Mouse (Mus musculus) kidney, embryonic 16.5 days (tissue): ENCODE data around the gene Plekhh2. TPM values are rescaled to one million over a fixed set of nuclear protein-coding genes. Genes with fewer than 3 reads are reported as not detected.

Experiments
- ATAC-seq: fragments of 200-750 bp; cut with Nextera tagmentation; 2 replicates; pipeline ENCODE4 v1.8.0; 2017; ENCODE audit warnings: moderate TSS enrichment; ENCODE audit not compliant: low FRiP score, low TSS enrichment
- H3K27ac ChIP-seq: fragments of 300-500 bp; sonication (generic); 2 replicates; pipeline ENCODE4 v1.5.1; 2014; ENCODE audit warnings: low read length
- H3K27me3 ChIP-seq: fragments of 300-500 bp; sonication (generic); 2 replicates; pipeline ENCODE4 v1.6.1; 2014; ENCODE audit warnings: low read length, control low read depth, mixed read lengths; ENCODE audit not compliant: insufficient read depth
- H3K36me3 ChIP-seq: fragments of 300-500 bp; sonication (generic); 2 replicates; pipeline ENCODE4 v1.6.1; 2014; ENCODE audit warnings: low read length, control low read depth, mixed read lengths; ENCODE audit not compliant: insufficient read depth
- H3K4me1 ChIP-seq: fragments of 300-500 bp; sonication (generic); 2 replicates; pipeline ENCODE4 v1.6.1; 2014; ENCODE audit warnings: low read length, control low read depth, mixed read lengths; ENCODE audit not compliant: insufficient read depth
- H3K4me2 ChIP-seq: fragments of 300-500 bp; sonication (generic); replicated peaks from 2 replicates; pipeline ENCODE4 v1.6.1; 2014; ENCODE audit warnings: low read depth, low read length
- H3K4me3 ChIP-seq: fragments of 300-500 bp; sonication (generic); 2 replicates; pipeline ENCODE4 v1.5.1; 2014; ENCODE audit warnings: mild to moderate bottlenecking, low read length
- H3K9ac ChIP-seq: fragments of 300-500 bp; sonication (generic); replicated peaks from 2 replicates; pipeline ENCODE4 v1.6.1; 2014; ENCODE audit warnings: low read length
- H3K9me3 ChIP-seq: fragments of 300-500 bp; sonication (generic); 2 replicates; pipeline ENCODE4 v1.6.1; 2016; ENCODE audit warnings: low read length, control low read depth
- WGBS: fragments of 180-500 bp; shearing (Covaris S2); extraction: QIAGEN DNeasy Blood & Tissue Kit; methylation state at CpG from one replicate; pipeline ENCODE4 v1.1.7; 2014; 5-methylcytosine and 5-hydroxymethylcytosine counted together
- polyA plus RNA-seq: library from polyadenylated mRNA; unstranded; fragments of >200 nt; fragmentation: Nextera tagmentation; extraction: Ambion mirVana; gene quantifications from 2 replicates; pipeline ENCODE4 v1.2.1, GENCODE M21; 2015

The Plekhh2 gene
- polyA plus RNA-seq, 1 experiment from 2014 or later, result 10.5 TPM

GRCm38 (mm10) chr17:84642324-84642723, 130.6 kb downstream of the Plekhh2 start:
- ATAC-seq, result no peak
- H3K36me3 ChIP-seq, result no peaks in the 10 kb centered on the region
- no peaks in the 10 kb centered on the region for H3K9me3 ChIP-seq
- H3K27me3 ChIP-seq, result no peaks in the 10 kb centered on the region
- H3K27ac ChIP-seq, result no peak overlapping the region
- 64% methylated on average over 9 of the region's 9 CpGs for WGBS
- no peak overlapping the region for H3K9ac ChIP-seq
- H3K4me1 ChIP-seq, result peaks cover 11% of the 10 kb centered on the region
- no peak overlapping the region for H3K4me3 ChIP-seq
- H3K4me2 ChIP-seq, result no peak overlapping the region

- peaks cover 11% of the 10 kb centered on the region for H3K4me1 ChIP-seq
- no peak overlapping the region for H3K27ac ChIP-seq
- no peaks in the 10 kb centered on the region for H3K36me3 ChIP-seq
- no peak overlapping the region for H3K9ac ChIP-seq
- H3K4me3 ChIP-seq, result no peak overlapping the region
- ATAC-seq, result 0 out of 2 replicates have a peak, but pooled peaks have one; percentile 44
- WGBS, result 41% methylated on average over 16 of the region's 16 CpGs
- H3K9me3 ChIP-seq, result no peaks in the 10 kb centered on the region
- H3K27me3 ChIP-seq, result no peaks in the 10 kb centered on the region
- no peak overlapping the region for H3K4me2 ChIP-seq
Observed at GRCm38 (mm10) chr17:84644292-84645050, 132.8 kb downstream of the Plekhh2 start.

DNA sequence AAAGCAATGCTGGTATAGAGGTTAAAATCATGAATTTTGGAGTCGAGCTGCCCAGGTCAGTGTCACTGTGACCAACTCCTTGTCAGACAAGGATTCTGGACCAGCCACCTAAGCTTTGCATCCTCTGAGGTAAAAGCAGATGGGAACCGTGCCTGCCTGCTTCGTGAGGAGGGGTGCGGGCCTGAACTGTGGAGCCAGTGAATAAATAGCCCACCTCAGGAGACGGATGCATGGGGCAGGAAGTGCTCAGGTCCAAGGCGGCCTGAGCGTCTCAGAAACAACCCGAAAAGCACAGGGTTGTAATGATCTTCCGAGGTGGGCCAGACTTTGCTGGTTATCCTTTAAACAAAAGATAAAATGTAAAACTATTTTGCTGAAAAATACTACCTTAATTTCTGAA, 133.4 kb downstream of the Plekhh2 start:
- Histone ChIP-seq H3K9me3 (no peaks in the 10 kb centered on the region), H3K27me3 (no peaks in the 10 kb centered on the region), H3K36me3 (no peaks in the 10 kb centered on the region), H3K4me1 (peaks cover 11% of the 10 kb centered on the region), H3K27ac (no peak overlapping the region), H3K4me2 (no peak overlapping the region), H3K9ac (no peak overlapping the region), H3K4me3 (no peak overlapping the region)
- 34% methylated on average over 9 of the region's 9 CpGs for WGBS
- no peak for ATAC-seq

DNA sequence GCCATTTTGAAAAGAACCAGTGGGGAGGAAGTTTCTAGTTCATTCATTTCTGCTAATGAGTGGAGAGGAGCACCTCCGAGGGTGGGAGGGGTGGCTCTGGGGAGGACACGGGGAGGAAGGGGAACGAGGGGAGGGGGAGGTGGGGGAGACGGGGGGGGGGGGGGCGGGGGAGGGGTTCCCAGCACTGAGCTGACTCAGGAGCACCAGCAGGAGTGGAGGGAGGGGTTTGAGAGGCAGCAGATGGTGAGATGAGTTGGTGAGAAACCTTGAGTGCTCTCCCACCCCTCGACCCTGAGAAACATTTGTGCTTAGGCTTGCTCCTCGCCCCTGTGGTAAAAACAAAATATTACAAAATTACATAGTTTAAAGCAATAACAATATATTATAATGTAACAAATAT, 134.2 kb downstream of the Plekhh2 start:
- no peak overlapping the region for H3K27ac ChIP-seq
- H3K4me2 ChIP-seq, result no peak overlapping the region
- no peak overlapping the region for H3K9ac ChIP-seq
- H3K9me3 ChIP-seq, result no peaks in the 10 kb centered on the region
- H3K36me3 ChIP-seq, result no peaks in the 10 kb centered on the region
- peaks cover 11% of the 10 kb centered on the region for H3K4me1 ChIP-seq
- no peak for ATAC-seq
- H3K4me3 ChIP-seq, result no peak overlapping the region
- H3K27me3 ChIP-seq, result no peaks in the 10 kb centered on the region
- WGBS, result 23% methylated on average over 3 of the region's 7 CpGs

DNA sequence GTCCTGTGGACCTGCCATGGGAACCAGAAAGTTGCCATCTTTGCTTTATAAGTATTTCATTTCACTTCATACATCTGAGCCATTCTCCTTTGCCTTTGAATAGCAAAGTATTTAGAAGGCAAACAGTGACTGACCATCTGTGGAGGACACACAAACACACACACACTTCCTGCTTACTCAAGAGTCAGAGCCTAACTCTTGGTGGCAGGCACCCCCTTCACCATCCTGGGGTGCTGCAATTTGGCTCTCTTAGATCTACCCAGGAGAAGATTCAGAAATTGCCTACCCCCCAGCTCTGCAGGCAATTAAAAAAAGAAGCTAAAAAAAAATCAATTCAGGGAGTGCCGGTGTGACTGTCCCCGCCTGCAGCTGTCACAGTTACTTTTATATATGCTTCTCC, 134.8 kb downstream of the Plekhh2 start:
- H3K4me1 ChIP-seq, result peaks cover 11% of the 10 kb centered on the region
- H3K27ac ChIP-seq, result no peak overlapping the region
- H3K4me3 ChIP-seq, result no peak overlapping the region
- H3K27me3 ChIP-seq, result no peaks in the 10 kb centered on the region
- ATAC-seq, result no peak
- no peaks in the 10 kb centered on the region for H3K36me3 ChIP-seq
- H3K9ac ChIP-seq, result no peak overlapping the region
- H3K9me3 ChIP-seq, result no peaks in the 10 kb centered on the region
- 51% methylated on average over 2 of the region's 2 CpGs for WGBS
- H3K4me2 ChIP-seq, result no peak overlapping the region

- H3K27me3 ChIP-seq, result no peaks in the 10 kb centered on the region
- no peak overlapping the region for H3K27ac ChIP-seq
- 92% methylated on average over 4 of the region's 4 CpGs for WGBS
- H3K9me3 ChIP-seq, result no peaks in the 10 kb centered on the region
- H3K4me1 ChIP-seq, result peaks cover 11% of the 10 kb centered on the region
- no peak for ATAC-seq
- no peaks in the 10 kb centered on the region; the same call in 1 of the 2 replicates for H3K36me3 ChIP-seq
- no peak overlapping the region for H3K4me3 ChIP-seq
- H3K4me2 ChIP-seq, result no peak overlapping the region
- H3K9ac ChIP-seq, result no peak overlapping the region
Observed at GRCm38 (mm10) chr17:84647630-84648029, 135.9 kb downstream of the Plekhh2 start.

DNA sequence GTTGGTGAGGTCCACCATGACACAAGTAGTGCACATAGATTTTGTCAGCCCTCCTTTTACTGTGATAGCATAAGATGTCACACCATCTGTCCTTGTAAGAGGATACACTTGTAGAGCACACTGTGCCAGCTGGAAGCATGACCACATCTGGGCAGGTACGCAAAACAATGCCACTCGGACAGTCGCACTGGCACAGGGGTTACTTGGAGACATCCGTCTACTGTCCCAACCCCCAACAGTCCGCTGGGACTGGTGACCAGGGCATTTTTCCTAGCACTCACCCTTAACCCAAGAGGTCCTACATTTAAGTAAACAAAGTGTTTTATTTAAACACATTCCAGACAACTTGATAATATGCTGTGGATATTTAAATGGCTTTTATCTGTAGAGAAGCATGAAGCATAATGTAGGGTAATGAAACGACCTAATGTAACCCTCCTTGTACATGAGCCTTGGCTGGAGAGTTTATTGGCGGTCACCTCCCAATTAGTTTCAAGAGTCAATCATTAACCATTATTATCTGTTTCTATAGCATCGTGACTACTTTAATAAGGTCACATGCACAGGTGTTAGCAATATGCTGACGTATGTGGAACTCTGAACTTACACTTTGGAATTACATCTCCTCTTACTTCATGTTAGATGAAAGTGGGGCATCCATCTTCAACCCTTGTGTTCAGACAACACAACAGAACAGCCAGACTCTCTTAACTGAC, 138.8 kb downstream of the Plekhh2 start:
- H3K9me3 ChIP-seq, result no peaks in the 10 kb centered on the region
- WGBS, result 87% methylated on average over 9 of the region's 9 CpGs
- H3K4me1 ChIP-seq, result peaks cover 5% of the 10 kb centered on the region; the same call in 1 of the 2 replicates
- ATAC-seq, result no peak
- H3K9ac ChIP-seq, result no peak overlapping the region
- no peaks in the 10 kb centered on the region for H3K27me3 ChIP-seq
- no peak overlapping the region for H3K4me3 ChIP-seq
- no peak overlapping the region for H3K4me2 ChIP-seq
- H3K36me3 ChIP-seq, result no peaks in the 10 kb centered on the region; the same call in none of the 2 replicates
- H3K27ac ChIP-seq, result no peak overlapping the region

DNA sequence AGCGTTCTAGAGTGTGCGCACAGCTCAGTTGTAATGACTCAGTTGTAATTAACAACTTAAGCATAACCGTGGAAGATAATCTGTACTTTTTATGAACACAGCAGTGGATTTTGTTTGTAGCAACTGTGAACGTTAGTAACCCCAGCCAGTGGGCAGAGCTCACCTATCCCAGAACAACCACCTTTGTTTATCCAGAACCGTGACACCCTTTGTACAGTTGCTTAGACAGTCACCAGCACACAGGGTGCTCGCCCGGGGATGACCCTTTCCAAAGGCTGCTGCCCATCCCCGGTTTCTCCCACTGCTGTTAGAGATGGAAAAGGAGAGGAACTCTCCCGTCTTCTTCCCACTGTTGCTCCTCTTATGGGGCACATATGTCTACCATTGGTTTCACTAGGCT, 141.8 kb downstream of the Plekhh2 start:
- Histone ChIP-seq H3K4me2 (no peak overlapping the region), H3K4me3 (no peak overlapping the region), H3K9ac (no peak overlapping the region), H3K9me3 (no peaks in the 10 kb centered on the region), H3K27ac (no peak overlapping the region), H3K4me1 (peaks cover 17% of the 10 kb centered on the region; the same call in 1 of the 2 replicates), H3K36me3 (no peaks in the 10 kb centered on the region; the same call in none of the 2 replicates), H3K27me3 (no peaks in the 10 kb centered on the region)
- no peak for ATAC-seq
- 95% methylated on average over 9 of the region's 9 CpGs for WGBS

DNA sequence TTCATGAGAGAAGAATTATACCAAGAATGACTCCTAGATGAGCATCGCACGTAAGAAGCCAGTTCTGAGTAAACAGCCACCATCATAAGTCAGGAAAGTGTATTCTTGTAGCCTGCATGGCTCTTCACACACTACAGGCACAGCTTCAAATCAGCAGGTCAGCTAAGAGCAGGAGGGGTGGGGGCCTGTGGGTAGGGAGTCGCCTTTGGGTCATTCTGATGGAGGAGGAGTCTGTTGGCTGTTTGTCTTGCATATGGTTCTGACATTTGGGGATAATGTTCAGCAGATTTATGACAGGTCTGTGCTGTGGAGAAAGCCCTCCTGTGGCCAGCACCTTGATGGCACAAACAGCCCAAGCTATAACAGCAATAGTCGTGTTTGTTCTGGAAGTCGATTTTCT, 144.5 kb downstream of the Plekhh2 start:
- H3K4me2 ChIP-seq, result no peak overlapping the region

More for the DNA sequence above, 144.5 kb downstream of the Plekhh2 start:
- H3K9me3 ChIP-seq, result no peaks in the 10 kb centered on the region
- WGBS, result 52% methylated on average over 5 of the region's 5 CpGs
- no peak overlapping the region for H3K4me3 ChIP-seq
- H3K27me3 ChIP-seq, result no peaks in the 10 kb centered on the region
- no peak for ATAC-seq
- H3K27ac ChIP-seq, result no peak overlapping the region
- no peaks in the 10 kb centered on the region; the same call in none of the 2 replicates for H3K36me3 ChIP-seq
- peaks cover 19% of the 10 kb centered on the region; the same call in 1 of the 2 replicates for H3K4me1 ChIP-seq
- H3K9ac ChIP-seq, result no peak overlapping the region
